ENCODE assay signal across 9 mouse cellular contexts in genomic region chr1:25504313-25504712, GRCm38 (mm10).
DNase-seq lines count a peak whose midpoint lies in the region; TF ChIP-seq lines count a peak whose summit lies in the region.
"Had no signal": no experiment of that assay in that cellular context is flagged by ENCODE, and none has a peak within 500 bp of the region (broad histone marks: within the 10 kb centered on the region; RNA-seq: fewer than 3 reads in every experiment).

No protein-coding gene starts in this region.

- no peak overlapping the region for H3K4me3 ChIP-seq in left cerebral cortex, adult 2 months
- H3K4me3 ChIP-seq: liver, embryonic 15.5 days had no signal

- intact Hi-C loops in left cerebral cortex, adult 2 months (cut with DNase I): loop anchor here (10.0 kb wide), 1 partner anchor 600 kb away; no protein-coding TSS in a partner anchor

- TF ChIP-seq CTCF in left cerebral cortex, adult 2 months (IDR thresholded peaks at IDR 0.05): peak; percentile 52

- peak; percentile 45 to 49 for DNase-seq in cerebellum, postnatal 14 days
- no peak for DNase-seq in cerebellum, adult 11-12 months
- DNase-seq in frontal cortex, postnatal 14 days (ENCODE audit: low spot score in 2 of 2): peak; percentile 46 to 50
- peak; percentile 38 to 57 for DNase-seq in left cerebral cortex, adult 2 months (ENCODE audit: extremely low spot score in 1 of 2, low spot score in 2 of 2)
- peak; percentile 55 for DNase-seq in retina, postnatal 1 day
- no peak for DNase-seq in spleen, adult 12 weeks (ENCODE audit: low spot score)
- no peak for DNase-seq in kidney, adult 11 months
- no peak for DNase-seq in cerebellum, adult 9-11 months

- H3K27ac ChIP-seq in left cerebral cortex, adult 2 months: peak overlapping the region; percentile 50; the same call in 1 of the 2 replicates
- H3K27ac ChIP-seq: liver, embryonic 15.5 days had no signal

Comparison
In these comparisons a context has a peak if more than half of its experiments do, and no peak if none do; other contexts are left out.
1. DNase-seq: peak in cerebellum, postnatal 14 days (2 of 2), frontal cortex, postnatal 14 days (2 of 2), left cerebral cortex, adult 2 months (2 of 2) and retina, postnatal 1 day (single experiment); none in cerebellum, adult 11-12 months (single experiment), spleen, adult 12 weeks (single experiment), kidney, adult 11 months (single experiment) and cerebellum, adult 9-11 months (single experiment).